Mouse (Mus musculus): ENCODE data around the gene Mysm1.

Mysm1 gene

DNA sequence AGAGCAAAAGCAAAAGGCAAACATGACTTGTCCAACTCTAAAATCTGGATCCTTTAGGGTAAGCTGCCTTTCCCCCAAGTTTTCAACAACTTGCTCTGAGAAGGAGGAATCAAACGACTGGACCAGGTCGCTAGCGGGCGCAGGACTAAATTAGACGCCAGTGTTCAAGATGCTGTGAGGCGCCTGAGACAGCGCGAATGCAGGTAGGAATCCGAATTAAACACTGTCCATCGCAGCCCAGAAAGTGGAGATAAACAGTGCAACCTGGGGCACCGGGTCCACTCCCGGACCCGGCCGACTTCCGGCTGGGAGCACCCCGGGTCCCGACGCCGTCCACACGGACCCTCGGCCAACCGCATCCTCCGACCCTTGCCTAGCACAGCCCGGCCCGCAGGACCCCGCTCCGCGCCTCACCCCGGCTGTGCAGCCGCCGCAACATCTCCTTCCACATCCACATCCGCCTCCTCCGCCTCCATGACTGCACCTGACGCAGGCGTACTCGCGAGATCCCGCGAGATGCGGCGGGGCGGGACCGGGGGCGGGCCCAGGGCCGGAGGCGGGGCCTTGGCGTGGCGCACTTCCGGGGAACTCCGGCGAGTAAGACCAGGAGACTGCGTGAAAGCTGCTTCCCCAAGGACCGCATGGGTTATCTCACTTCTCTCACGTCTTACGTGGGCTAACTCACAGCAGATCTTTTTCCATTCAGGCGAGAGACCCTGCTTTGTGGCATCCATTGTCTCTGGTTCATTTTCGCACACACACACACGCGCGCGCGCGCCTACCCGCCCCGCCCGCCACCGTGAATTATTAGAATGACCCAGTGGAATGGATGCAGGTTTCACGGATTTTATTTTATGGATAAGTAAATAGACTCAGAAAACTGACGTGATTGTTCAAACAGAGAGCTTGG lies at the start of gene Mysm1:
TSS of gene Mysm1 (minus strand) at position 511 of the 910 bp plus-strand sequence.
- DNase-seq = peak; percentile 97

DNA sequence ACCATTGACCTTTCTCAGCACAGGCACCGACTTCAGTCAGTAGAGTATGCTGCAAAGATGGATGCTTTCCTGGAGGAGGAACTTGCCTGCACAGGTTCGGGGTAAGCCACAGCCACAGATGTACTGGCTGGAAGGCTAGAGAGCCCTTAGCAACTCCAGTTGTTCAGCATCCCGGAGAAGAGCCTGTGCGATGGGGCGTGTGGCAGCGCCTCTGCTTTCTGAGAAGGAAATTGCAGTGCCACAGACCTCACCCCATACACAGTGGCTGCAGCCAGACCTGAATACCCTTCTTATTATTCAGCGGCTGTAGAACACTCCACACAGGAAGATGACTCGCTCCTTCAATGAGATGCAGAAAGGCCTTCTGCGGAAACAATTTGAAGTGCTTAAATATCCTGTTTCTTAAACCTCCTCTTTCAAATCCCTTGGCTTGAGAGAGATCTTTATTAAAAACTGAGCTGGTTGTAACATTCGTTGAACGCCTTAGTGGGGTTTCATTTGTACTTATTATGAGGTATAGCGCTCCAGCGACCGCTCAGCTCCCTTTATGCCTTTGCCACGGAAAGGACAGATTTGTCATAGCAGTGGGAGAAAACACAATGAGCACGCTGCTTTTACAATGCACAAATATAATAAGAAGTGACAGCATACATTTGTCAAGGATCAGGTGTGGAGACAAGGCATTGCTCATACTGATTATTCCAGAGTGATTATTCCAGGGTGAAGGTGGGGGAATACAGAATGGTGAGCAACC lies 47.1 kb upstream of the Mysm1 start:
- no peak for DNase-seq

DNA sequence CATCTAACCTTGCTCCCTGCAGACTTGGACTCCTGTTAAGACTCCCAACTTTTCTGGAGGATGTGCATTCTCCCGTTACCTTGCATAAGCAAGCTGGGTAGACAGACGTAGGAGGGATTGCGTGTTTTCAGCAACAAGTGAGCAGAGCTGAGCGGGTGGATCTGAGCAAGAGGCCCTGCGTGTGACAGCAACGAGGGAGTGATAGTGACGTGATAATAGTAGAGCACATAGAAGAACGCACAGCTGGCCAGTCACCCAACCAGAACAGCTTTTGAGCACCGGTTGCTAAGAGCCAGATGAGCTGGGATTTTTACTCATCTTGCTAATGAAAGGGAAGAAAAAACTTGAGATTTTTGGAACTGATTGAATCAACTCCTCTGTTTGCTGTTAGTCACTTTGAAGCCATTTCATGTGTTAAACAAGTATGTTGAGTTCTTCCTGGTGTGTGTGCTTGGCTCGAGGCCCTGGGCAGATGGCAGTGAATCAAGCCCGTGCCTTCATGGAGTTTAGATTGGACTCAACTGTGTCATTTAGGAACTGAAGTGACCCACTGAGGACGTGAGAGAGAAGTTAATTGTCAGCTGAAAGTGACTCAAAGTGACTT lies 44.6 kb upstream of the Mysm1 start:
- peak in 1 of 2 experiments; percentile 9 for DNase-seq

DNA sequence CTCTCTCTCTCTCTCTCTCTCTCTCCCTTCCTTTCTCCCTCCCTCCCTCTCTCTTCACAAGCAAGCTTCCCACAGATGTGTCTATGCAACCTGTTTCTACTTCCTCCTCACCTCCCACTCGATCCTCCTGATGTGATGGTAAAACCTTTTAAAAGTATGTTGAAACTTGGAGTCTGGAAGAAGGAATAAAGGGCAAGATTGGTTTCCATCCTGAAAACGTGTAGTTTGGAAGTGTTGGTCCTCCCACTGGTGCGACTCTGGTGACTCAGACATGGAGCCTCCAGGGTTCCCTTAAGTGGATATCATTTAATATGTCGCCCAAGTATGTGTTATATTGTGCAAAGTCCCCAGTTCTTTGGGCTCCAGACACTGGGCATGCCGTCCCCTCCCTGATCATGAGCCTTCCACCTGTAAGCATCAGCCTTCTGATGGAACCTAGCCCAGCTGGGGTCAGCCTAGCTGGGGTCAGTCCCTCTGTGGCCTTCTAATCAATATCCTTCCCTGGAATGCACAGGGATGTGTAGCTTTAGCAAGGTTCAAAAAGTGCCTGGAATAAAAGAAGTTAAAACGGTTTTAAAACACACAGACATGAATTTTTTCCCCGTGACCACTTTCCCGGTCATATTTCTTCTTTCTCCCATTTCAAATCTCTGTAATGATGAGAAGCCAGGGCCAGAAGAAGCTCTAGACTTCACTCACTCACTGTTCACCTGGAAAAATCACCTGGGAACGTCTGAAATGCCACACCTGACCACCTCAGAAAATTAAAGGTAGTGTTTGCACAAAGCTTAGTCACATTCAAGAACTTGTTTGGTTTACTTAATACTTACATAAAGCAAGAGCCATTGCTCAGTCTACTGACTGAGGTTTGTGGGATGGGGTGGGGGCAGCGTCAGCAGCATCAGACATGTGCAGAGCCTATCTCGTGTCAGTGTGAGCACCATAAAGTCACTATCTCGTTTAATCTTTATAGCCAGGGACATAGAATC lies 43.0 kb upstream of the Mysm1 start:
- DNase-seq = no peak

DNA sequence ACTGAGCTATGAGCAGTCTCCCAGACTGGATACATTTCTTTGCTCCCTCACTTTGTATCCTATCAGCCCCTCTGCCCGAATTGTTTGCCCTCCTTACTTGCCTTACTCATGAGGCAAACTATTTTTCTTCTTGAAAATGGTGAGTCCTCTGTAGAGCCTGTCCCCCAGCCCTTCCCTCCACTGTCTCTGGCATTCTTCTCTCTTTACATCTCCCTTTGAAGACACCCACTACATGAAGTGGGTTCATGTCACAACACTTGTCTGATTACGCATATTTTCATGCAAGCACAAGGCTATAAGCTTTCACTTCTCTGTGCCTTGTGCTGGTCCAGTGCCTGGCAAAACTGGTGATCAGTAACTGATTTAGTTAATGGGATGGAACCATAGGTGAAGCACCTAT lies 41.3 kb upstream of the Mysm1 start:
- no peak for DNase-seq

DNA sequence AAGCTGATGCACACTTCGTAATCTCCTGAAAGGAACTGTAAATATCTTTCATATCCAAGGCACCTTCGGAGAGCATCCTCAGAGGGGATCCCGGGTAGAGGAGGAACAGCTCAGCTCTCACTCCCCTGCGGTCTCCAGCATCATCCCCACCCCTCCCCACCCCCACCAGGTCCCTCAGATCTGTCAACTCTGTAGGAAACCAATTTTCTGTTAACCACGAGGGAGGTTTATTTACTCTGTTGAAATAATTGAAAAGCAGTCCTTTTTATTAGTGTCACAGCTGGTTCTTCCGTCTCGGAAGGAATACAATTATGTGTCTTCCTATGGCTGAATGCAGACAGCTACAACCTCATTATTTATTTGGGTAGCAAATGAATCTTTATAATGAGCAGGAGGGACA lies 39.3 kb upstream of the Mysm1 start:
- DNase-seq = no peak

DNA sequence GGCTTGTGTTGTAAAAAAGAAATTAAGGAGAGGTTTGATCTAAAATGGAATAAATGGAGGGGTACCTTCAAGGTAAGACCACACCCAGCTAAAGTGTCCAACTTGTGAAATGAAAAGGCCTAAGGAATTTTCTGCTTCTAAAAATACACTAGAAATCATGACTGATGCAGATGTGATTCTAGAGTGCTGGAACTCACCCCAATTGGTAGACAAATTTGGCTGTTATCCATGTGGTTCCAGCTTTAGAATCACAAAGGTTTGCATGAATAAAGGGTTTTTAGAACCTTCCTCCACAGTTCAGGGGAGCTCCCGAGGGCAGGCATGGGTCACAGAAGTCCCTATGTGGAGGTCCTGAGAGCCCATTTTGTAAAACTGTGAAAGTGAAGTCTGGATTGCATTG lies 33.8 kb upstream of the Mysm1 start:
- no peak for DNase-seq

DNA sequence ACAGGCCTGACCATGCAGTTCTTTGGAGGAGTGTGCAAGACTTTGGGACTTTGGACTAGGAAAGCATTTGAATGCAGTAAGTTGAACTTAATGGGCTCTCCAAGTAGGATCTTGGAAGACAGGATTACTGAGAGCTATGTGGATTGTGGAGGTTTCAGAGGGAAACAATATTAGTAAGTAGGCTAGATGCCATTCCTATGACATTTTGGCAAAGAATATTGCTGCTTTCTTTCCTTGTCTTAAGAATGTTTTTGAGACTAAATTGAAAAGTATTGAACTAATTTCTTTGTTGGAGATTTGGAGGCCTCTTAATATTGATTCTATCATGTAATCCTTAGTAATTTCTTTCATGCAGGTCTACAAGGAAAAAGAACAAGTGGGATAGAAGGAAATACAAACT lies 33.4 kb upstream of the Mysm1 start:
- DNase-seq = no peak

DNA sequence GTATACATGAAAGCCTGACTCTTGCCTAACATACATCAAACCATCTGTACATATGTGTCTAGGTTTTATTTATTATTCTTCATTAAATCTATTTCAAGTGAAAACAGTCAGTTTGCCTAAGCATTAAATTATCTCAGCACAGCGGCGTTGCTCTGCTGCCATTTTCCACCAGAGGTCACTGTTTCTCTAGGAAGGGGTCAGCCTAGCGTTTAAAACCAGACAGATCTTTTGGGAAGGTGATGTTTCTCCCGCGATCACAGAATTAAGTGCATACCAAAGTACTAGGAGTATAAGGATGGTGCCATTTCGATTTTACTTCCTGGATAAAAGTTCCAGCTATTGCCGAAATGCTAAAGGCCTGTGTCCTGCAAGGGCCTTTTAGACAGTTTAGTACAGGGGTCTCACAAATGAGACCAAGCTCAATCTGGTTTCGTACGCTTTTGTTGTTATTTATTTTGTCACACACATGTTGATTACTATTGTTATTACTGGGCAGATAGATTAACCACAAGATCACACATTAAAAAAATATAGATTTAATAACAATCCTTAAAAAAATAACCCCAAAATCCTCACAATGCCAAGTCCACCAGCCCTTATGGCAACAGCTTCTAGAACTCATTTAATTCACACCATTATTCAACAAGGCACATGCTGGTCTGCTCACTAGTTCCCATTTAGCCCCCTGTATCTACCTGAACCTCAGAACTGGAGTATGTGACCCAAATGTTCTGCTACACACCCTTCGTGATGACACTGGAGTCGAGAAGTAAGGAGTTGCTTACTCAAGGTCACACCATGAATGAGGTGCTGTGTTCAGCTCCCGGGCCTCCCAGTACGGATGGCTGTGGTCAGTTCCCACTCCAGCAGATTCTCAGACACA lies 29.5 kb upstream of the Mysm1 start:
- peak; percentile 85 to 88 for DNase-seq

DNA sequence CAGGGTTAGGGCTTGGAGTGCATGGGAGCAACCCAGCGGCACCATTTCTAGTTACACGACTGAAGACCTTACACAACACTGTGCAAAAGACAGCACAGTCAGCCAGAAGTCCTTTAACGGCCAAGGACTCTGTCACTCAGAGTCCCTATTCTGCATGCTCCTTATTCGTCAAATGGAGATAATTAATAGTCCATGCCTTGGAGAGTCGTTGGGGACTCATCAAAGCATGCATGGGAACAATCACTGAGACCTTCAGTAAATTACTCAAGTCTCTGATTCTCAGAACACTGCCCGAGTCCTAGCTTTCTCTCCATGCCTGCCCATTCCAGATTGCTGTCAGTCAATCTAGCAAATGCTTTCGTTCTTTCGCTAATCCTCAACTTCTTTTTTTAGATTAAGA lies 28.9 kb upstream of the Mysm1 start:
- no peak for DNase-seq

DNA sequence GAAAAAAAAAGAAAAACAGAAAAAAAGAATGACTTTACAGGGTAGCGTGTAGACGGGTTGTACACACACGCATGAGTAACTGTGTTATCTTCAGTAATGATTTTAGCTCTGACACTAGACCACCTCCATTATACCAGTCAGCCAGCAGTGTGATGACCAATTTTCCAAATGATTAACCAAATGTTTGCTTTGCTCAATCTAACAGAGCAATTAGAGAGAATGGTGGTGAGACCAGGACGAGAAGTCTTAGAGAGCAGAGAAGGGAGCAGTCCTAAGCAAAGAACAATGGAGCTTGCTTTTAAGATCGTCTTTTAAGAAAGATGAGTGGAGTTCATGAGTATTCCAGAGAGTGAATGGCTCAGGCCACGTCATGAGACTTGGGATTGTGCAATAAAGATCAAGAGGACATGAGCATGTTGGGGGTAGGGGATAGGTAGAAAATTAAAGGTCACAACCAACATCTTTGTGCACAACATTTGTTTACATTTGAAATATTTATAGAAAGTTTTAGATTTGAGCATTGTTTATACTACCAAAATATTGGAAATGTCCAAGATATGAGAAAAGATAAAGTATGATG lies 26.4 kb upstream of the Mysm1 start:
- DNase-seq = no peak

DNA sequence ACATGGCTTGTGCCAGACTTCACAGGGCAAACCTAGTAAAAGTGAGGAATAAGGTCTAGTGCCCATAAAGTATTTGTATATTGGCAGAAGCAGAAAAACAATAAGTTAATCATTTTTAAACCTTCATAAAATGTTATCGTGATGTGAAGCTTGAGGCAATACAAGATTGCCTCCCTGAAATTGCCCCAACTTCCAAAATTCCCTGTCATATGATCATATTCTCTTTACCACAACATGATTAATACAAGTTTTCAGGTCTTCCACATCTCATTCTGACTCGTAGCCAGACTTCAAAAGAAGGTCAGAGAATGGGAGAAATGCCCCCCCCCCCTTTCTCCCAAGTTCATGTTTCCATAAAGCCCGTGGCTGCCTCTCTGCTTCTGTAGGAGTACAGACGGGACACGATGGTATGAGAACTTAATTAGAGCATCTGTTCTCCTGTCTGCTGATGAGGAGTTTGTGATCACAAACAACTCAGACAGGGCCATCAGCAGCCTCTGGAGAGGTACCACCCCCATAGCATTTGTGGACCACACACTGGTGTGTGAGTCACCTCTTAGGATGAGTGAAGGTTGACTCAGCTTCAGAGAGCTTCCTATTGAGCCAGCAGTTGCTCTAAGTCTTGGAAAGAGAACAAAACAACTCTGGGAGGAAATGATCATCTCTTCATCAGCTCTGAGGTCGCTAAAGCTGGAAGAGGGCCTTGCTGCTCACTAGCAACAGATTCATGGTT lies 22.3 kb upstream of the Mysm1 start:
- DNase-seq = no peak

DNA sequence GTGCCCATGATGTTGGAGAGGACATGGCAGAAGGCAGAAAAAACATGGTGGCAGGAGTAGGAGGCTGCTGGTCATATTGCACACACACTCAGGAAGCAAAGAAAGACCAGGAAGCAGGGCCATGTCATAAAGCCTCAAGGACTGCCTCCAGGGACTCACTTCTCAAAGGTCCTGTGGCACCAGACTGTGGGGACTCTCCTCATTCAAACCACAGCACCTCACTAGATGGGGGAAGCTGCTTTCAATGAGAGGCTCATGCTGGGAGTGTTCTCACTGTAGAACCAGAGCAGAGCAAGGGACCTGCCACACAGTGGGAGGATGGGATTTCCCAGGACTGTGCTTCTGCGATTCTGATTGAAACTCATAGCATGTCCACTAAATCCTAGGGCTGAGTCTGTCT lies 21.2 kb upstream of the Mysm1 start:
- DNase-seq = no peak

DNA sequence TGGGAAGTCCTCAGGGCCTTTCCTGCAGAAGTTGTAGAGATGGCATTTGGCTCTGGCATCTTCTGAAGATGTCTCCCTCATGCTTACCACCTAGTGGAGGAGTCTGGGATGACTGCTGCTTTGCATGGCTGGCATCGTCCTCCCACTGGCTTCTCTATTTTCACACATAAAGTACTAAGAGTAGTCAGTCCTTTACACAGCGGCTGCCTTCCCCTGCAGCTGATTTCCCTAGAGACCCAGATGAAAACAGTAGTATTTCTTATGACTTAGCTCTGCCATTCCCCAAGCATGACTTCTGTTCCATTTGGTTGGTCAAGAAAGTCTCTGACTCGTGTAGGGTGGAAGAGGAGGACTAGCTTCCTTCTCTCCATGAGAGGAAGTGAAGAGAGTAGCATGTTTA lies 20.3 kb upstream of the Mysm1 start:
- DNase-seq = peak in 1 of 2 experiments; percentile 22

DNA sequence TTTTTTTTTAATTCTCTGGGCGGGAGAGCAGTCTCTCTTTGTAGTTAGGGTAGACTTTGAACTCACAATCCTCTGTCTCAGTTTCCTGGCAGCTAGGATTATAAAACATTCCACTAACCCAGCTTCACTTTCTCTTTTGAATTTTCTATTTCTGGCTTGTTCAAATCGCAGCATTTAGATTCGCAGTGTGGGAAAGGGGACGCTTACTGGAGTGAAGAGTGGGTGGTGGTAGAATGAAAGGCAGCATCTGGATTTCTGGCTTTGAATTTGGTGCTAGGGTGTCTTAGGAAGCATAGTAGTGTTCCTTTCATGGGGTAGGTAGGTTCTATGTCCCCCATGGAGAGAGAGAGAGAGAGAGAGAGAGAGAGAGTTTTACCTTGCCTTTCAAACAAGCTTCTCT lies 17.0 kb upstream of the Mysm1 start:
- DNase-seq = no peak

DNA sequence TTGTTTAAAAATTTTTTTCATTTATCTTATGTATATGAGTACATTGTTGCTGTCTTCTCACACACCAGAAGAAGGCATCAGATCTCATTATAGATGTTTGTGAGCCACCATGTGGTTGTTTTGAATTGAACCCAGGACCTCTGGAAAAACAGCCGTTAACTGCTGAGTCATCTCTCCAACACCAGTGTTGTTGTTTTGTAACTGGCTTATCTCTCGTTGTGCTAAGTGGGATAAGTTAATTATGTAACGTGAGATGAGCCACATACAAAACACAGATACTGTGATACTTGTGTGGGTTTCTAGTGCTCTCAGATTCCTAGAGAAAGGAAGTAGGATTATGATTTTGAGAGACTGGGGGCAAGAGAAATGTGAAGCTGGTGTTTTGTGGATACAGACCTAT lies 11.3 kb upstream of the Mysm1 start:
- no peak for DNase-seq

DNA sequence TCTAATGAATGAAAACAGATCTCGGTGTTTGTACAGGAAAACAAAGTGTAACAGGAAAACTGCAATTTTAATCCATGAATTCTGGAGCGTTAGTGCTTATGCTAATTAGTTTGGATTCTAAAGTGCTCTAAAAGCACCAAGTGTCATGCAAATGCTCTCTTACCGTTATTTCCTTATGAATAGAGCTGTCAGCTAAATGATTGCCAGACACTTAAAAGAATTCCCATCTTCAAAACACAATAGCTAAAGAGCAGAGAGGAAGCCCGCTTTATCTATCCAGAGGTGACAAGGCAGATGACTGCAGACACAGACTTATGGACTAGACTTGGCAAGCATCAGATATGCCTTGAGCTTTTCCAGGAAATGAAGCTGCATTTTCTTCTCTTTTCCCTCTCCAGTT lies 8.8 kb upstream of the Mysm1 start:
- DNase-seq = no peak

DNA sequence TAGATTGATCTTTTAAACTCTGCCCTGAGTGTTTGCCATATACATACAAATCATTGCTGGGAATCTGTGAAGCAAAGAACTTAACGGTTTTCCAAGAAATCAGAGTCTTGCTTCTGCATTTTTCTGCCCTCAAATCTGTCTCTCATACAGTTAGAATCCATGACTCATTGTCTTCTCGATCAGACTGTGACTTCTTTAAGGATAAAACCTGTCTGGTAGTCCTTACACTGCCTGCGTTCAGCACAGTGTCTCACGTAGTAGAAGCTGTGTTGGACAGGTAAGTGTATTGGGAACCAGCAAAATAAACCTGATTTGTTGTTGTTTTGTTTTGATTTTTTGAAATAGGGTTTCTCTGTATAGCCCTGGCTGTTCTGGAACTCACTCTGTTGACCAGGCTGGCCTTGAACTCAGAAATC lies 608 bp upstream of the Mysm1 start:
- DNase-seq = peak in 1 of 2 experiments; percentile 6

DNA sequence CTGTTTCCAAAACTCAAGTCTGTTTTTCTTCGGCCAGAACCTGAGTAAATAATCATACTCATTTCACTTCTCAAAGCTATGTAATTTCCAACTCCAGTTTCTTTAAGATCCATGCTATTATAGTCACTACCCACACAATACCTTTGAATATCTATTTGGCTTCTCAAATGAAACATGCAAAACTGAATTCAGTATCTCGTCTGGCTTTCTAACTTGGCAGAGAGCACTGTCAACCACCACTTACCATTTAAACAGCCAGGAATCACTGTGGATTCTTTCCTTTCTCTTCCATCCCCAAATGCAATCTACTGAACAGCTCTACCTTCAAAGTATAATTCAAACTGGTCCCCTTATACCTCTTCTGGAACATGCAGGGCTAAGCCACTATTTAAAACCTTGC lies 5.6 kb downstream of the Mysm1 start:
- no peak for DNase-seq

DNA sequence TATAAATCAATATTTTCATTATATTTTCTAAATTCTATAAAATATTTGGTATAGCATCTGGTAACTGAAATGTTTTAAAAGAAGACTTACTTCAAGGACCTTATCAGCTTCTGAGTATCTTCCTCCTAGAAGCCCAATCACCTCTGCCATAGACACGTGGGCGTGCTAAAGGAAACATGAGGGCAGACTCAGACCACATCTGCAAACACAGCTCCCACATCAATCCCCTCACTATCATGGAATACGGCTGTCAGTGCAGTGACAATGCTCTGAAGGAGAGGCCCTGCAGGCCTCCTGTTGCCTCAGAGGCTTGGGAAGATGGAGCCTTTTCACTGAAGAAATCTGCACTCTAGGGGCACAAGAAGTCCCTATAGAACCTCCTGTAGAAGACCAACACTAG lies 26.1 kb downstream of the Mysm1 start:
- DNase-seq = no peak
